Mouse (Mus musculus) CD4-positive helper T cell, adult 2 months (primary cell): ENCODE results near the gene Cbs.

Experiments used
- DNase-seq: peaks from one replicate; pipeline ENCODE4 v3.0.0-alpha.2; 2012; ENCODE audit warnings: low read depth, missing footprints, low spot score

The Cbs gene

DNA sequence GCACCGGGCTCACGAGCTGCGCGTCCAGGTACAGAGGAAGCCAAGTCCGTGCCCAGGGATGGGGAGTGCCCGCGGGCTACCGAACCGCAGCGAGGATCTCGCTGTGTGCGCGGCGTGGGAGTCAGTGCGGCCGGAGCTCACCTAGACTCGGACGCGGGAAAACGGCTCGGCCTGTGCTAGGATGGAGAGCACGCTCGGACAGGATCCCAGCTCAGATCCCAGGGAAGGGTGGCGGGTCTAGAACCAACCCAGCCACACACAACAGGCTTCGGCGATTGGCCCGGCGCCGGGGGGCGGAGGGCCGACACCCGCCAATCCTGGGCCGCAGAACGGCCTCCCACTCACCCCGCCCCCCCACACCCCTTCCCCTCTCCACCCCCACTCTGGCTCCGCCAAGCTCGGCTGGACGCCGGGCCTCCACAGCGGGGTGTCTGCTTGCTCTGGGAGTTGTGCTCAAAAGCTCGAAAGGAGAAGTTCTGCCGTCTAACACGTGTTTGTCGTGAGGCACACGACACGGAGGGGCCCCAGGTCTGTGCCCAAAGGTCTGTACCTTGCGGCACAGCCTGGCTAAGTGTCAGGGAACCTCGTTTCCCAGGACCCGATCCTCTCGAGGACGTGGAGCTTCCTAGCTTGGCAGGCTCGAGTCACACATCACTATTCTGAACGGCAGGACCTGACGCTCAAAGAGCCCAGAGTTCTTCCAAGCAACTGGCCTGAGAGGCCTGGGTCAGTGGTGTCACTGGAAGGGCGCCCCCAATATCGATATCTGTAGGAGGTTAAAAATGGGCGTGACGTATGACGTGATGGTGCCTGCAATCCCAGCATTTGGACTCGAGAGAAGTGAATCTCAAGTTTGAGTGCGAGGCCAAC is at the start of gene Cbs:
Gene Cbs, minus strand, starts transcription at position 297 of the 870 bp plus-strand sequence.
- peak; percentile 35 for DNase-seq

DNA sequence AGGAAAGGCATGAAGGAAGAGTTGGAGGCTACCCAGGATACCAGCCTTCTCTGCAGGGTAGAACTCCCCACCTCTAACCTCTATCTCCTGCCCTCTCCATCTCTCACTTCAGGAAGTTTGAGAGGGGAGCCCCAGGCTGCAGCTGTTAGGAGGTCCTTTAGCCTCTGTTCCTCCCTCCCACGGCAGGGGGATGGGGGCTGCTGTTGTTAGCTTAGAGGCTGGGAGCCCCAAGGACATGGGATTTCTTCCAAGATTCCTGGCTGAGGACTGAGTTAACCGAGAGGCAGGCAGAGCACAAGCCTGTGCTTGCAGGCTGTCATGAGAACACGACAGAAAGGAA is 49.2 kb upstream of the Cbs start:
- no peak for DNase-seq

DNA sequence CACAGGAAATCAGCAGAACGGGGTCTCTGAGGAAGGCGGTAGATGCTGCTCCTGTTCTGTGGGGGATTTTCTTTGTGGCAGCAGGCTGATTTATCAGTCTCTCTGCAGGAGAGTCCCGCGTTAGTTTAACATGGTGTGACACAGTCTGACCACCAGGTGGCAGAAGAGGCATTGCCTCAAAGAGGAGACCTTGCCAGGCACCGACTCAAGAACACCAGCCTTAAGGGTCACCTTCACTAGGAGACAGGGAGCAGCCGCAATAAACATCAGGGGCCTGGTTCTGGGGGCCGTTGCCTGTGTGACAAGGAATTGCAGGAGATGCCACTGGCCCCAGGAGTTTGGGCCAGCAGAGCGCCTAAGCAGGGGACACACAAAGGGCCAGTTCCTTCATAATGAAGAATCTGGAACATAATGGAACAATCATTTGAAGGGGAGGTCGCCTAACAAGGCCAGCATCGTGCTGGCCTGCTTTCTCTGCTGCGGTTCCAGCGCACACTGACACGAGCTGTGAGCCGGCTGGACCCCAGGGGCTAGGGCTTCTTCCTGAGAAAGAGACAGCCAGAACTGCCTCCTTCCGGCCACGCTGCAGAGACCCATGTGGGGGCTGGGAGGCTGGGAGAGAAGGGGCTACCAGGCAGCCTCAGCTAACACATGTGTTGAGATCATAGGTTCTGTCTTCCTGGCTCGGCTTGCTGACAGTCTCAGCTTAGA is 48.6 kb upstream of the Cbs start:
- peak; percentile 83 for DNase-seq

DNA sequence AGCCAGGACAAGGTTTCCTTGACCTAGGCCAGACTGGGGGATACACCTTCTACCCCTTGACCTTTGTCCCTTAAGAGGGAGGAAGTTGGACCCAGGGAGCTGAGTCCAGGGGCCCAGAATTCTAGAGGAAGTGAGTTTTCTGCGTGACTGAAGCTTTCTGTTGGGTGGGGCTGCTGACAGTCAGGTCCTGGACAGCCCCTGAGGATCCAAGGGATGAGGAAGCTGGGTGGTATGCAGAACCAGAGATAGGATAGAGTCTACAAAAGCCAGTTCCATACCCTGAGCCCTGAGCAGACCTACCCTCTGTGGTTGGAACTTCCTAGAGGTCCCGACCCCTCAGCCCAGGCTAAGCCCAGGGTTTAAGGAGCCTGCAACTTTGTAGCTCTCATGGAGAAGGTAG is 43.4 kb upstream of the Cbs start:
- no peak for DNase-seq

DNA sequence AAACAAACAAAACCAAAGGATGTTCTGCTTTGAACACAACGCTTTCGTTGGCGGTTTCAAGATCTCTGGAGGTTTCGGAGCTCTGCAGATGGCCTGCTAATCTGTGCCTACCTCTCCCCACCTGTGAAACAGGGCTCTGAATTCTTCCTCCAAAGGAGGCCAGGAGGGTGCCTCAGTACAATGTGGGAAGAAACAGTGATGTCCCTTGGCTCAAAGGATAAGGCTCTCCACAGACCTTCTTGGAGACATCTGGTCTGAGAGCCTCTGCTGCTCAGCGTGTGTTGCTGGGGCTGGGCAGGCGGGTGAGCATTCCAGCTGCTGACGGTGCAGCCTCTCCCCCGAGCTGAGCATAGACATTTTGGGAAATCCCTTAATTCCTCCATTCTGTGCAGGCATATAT is 40.5 kb upstream of the Cbs start, which contains the start of gene Cryaa:
Gene Cryaa, plus strand, starts transcription at position 301 of the 400 bp plus-strand sequence.
- DNase-seq, result no peak

DNA sequence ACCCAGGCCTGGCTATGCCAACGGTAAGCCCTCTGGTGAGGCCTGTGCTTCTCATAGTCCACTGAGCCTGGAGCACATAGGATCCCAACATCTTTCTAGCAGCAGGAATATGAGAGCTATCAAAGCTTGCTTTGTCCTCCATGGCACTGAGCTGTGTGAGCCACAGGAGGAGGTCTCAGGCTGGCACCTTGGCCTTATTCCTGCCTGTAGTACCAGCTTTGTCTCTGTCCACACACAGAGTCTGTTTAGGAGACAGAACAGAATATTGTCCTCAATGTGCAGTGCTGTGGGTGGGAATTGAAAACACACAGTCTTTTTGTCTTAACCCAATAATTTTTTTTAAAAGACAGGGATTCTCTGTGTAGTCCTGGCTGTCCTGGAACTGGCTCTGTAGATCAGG is 37.4 kb upstream of the Cbs start:
- no peak for DNase-seq

DNA sequence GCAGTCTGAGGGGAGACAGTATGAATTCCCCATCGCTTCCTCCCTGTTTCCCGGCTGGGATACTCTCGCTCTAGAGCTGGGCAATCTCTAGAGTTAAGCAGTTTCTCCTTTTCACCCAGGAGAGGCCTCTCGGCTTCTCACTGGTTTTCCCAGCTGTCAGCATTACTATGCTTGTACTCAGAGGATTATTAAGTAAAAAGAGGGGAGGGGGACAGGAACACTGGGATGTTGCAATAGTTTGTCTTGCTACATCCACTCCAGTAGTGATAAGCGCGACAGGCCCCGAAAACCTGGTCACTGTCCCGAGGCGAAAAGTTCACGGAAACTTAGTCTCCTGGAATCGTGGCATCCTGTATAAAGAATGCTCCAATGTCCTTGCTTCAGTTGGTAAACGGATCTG is 35.2 kb upstream of the Cbs start:
- DNase-seq, result no peak

DNA sequence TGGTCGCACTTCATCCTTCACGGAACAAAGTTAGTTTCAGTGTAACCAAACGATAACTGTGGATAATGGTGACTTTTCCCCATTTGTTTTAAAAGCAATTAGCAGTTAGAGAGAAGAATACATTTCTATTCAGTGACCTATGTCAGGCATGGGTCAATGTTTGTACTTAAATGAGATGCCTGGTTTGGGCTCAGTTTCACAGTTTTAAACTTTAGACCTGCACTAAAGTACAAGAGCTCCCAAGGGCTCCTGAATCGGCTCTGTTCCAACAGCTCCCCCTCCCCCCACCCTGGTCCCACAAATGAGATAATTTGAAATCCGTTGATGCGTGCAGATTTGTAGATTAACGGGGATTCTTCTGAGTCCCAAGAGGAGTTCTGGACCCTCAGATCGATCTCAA is 34.7 kb upstream of the Cbs start:
- DNase-seq, result no peak

DNA sequence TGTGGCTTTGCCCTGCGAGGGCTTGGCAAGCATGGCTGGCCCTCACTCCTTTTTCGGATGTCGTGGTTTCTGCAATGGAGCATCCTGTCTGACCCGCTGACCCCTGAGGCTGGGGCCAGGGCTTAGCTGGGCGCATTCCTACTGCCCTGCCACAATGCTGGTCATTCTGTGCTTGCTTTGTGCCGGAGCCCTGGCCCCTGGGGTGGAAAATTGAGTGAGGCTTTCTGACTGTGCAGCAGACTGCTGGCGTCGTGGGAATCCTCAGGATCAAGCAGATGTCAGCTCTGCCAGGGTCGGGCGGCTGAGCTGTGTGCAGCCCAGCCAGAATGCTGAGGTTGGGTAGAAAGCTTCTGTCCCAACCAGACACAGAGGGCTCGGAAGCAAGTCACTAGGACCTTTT is 33.1 kb upstream of the Cbs start:
- no peak for DNase-seq

DNA sequence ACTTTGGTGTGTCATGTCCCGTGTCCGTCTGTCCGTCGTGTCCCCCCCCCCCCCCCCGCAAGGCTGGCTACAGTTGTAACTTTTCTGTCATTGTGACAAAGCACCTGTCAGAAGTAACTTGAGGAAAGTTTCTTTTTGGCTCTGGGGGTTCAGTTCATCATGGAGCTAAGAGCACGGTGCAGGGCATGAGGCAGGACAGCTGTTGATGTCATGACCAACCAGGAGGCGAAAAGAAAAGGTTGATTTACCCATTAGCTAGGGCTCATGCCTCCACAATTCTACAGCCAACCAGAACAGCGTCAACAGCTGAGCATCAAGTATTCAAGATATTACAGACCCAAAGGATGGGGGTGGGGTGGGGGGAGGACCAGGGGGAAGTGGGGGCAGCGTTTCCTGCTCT is 31.3 kb upstream of the Cbs start:
- no peak for DNase-seq

DNA sequence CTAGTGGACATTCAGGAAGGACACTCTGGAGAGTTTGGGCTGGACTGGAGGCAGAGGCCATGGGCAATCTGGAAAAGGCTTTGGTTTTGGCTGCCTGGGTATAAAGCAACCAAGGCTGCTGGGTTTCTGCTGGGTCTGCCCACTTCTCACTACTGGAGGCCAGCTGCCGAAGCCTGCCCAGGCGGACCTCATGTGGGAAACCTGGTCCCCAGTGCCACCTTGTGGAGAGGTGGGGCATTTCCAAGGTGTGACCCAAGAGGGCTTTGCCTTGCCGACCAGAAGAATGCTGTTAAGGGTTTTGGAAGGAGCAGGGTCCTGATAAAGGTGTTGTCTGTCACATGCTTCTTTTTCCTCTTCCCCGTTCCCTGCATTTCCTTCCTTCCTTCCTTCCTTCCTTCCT is 27.7 kb upstream of the Cbs start:
- DNase-seq, result peak; percentile 81

DNA sequence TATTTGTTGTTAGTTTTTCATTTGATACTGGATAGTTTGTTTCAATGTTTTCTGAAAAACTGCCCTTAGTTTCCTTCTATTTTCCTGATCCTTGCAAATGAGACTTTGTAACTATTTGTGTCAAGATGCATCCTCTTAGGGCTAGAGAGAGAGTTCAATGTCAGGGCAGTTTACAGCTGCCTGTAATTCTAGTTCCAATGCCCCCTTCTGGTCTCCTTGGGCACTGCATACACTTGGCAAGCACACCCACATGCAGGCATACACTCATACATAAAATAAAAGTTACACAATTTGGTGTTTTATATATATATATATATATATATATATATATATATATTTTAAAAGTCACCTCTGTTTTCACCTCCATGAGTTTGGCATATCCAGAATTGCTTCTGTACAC is 25.8 kb upstream of the Cbs start:
- DNase-seq, result no peak

DNA sequence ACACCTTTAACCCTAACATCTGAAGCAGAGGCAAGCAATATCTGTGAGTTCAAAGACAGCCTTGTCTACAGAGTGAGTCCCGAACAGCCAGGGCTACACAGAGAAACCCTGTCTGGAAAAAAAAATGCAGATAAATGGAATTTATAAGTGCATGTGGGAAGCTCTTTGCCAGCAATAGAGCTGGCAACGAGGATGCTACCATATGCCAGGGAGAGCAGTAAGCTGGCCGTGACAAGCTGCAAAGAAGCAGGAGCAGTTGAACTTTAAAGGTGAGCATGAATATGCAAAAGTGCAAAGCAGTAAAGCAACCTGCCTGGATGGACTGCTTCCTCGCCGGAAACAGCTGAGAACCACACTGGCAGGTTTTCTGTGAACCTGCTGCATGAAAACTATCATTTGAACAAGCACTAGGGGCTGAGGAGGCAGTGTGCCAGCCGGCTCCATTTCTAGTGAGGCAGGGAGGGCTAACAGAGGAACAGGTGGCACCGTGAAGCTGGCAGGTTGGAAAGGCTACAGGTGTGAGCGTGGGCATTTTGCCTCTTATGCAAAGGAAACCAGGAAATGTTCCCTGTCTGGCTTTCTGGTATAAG is 23.7 kb upstream of the Cbs start:
- no peak for DNase-seq

DNA sequence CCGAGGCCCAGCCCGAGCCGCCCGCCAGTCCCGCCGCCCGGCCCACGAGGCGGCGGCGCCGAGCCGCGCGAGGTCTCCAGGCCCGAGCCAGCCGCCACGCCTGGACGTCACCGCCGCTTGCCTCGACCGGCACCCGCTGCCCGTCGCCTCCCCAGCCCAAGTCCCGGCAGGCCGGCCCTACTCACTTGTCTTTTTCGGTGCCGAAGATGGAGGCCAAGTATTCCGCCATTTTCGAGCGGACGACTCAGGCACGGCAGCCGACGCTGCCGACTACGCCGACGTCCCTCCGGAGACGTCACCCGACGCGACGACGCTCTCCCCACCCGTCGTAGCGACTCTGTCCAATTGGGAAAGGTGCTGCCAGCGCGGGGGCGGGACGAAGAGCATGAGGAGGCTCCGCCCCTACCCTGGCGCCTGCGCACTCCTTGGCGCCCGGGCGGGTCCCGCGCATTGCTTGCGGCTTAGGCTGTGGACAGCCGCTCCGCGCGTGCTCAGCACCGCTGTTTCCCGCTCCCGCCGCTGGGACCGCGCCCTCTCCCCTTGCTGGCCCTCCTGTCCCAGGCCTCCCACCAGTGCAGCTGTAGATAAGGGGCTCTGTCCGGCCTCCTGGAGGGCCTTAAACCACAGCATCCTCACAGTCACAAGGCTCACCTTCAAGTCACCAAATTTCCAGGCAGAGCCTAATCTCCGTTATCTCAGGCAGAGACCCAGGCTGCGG is 21.6 kb upstream of the Cbs start, which contains the start of gene U2af1:
Gene U2af1, minus strand, starts transcription at position 425 of the 718 bp plus-strand sequence.
- peak; percentile 99 for DNase-seq

DNA sequence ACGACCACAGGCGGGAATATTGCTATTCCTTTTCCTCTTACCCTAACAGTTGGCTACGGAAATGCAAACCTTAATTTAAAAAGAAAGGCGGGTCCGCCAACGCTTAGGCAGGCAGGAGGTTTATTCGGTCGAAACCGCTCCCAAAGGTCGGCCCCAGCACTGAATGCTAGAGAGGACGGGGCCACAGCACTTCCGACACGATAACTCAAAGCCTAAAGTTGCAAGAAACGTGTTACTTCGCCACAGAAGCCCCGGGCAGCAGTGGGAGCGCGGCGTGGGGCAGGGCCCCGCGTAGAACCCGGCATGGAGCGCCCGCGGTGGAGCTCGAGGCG is 21.1 kb upstream of the Cbs start:
- no peak for DNase-seq

DNA sequence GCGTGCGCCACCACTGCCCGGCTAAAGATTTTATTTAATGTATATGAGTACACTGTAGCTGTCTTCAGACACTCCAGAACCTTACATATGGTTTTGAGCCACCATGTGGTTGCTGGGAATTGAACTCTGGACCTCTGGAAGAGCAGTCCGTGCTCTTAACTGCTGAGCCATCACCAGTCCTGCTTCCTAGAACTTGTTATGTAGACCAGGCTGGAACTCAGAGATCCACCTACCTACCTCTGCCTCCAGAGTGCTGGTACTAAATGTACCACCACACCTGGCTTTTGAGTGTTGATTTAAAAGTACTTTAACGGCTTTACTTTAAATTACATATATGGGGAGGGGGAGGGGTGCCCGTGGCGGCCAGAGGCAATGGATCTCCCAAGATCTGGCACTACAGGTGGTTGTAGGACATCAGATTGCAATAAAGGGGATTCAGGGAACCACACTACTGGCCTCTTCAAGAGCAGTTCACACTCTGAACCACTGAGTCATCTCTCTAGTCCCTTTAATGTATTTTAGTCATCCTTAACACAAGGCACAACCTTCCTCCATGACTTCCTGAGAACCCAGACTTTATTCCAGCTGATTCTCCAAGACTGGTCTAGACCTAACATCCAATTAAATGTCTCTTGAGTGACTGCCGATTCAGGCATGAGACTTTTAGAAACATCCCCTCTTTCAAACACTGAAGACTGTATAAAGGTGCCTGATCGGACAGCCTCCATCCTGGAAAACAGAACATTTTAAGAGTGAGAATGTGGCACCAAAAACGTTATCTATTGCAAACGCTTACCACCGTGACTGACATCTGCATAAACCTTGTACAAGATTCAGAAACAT is 20.3 kb upstream of the Cbs start:
- peak; percentile 24 for DNase-seq

DNA sequence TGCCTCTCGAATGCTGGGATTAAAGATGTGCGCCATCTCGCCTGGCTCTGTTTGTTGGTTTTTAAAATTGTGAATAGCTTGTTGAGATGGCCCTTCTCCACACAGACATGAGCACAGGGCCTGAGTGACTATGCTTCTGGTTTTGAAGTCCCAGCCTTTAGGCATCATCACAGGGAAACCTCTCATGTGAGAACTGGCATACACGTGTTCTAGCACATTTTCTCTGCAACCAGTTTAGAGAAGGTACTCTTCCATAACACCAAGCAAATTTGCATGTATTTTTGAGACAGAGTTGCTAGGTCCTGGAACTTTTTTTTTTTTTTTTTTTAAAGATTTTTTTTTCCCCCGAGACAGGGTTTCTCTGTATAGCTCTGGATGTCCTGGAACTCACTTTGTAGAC is 19.6 kb upstream of the Cbs start:
- no peak for DNase-seq

DNA sequence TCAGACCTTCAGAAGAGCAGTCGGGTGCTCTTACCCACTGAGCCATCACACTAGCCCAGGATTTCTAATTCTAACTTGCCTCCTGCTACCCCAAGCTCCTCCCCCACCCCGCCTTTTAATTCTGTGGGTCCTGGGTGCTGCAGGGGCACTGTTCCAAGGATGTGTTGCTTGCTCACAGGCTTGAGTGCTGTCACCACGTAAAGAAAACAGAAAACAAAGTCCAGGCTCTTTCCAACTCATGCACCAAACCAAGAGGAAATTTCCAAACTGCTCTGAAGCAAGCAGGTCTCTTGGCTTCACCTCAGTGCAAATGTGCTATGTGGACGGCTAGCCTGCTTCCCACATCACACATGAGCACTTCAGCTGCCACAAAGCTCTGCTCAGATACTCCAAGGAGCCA is 18.3 kb upstream of the Cbs start:
- DNase-seq, result no peak

DNA sequence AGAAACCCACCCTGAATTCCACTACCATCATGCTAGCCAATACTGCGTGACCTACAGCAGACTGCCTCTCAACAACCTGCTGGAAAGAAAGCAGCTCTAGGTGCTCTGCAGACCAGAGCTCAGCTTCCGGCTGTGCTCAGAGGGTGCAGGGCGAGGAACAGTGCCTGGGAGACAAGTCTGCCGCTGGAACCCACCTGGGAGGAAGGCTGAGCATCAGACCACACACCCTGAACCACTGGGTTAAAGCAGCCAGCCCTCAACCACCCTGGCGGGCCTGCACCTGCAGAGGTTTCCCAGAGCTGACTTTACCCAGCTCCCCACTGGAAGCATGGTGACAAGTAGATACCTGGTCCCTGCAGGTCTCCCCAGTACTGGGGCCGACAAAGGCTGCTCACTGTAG is 16.2 kb upstream of the Cbs start:
- no peak for DNase-seq

DNA sequence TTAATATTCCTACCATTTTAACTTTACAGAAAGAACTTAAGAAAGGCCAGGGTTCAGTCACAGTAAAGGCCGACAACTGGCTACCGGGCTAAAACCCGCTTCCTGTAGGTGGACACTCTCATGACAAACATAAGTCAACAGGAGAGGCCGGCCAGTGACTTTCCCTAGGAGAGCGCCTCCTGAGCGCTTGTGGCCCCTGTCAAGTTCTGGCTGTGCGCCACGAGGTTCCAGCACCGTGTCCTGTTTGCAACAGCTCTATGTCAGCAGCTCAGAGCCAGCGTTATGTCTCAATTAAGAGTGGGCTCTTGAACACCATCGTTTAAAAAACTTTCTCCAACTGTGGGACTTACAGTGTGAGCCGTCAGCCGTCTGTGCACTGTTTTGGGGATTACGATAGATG is 15.1 kb upstream of the Cbs start:
- DNase-seq, result no peak
